Mouse (Mus musculus): ENCODE results near the gene Sap30bp.

- TF ChIP-seq CTCF (IDR thresholded peaks at IDR 0.05; ENCODE audit: borderline replicate concordance, extremely low read depth, insufficient read depth, insufficient read length) (no peak), POLR2A (IDR thresholded peaks at IDR 0.05; ENCODE audit: borderline replicate concordance, extremely low read depth, insufficient read depth, insufficient read length, poor library complexity, severe bottlenecking) (no peak)
Measured at GRCm38 (mm10) chr11:115970006-115970673, 37.1 kb downstream of the Sap30bp start.
